Mouse (Mus musculus) embryonic facial prominence, embryonic 11.5 days (tissue): Measurements from ENCODE around the gene Cntnap4. TPM values are rescaled to one million over a fixed set of nuclear protein-coding genes. Genes with fewer than 3 reads are reported as not detected.

Experiments used
- ATAC-seq: fragments of 200-750 bp; cut with Nextera tagmentation; replicated peaks from 2 replicates; pipeline ENCODE4 v1.8.0; 2017; ENCODE audit warnings: low read depth; ENCODE audit not compliant: insufficient number of reproducible peaks, low FRiP score, low TSS enrichment
- DNase-seq: peaks from one replicate; pipeline ENCODE4 v3.0.0-alpha.2; 2015; ENCODE audit warnings: low spot score
- H3K27ac ChIP-seq: fragments of 300-500 bp; sonication (generic); replicated peaks from 2 replicates; pipeline ENCODE4 v1.5.1; 2014; ENCODE audit warnings: mild to moderate bottlenecking, low read depth, low read length, control low read depth
- H3K27me3 ChIP-seq: fragments of 300-500 bp; sonication (generic); 2 replicates; pipeline ENCODE4 v1.6.1; 2014; ENCODE audit warnings: mild to moderate bottlenecking, low read length, moderate library complexity, mixed read lengths; ENCODE audit not compliant: control insufficient read depth, insufficient read depth
- H3K36me3 ChIP-seq: fragments of 300-500 bp; sonication (generic); replicated peaks from 2 replicates; pipeline ENCODE4 v1.6.1; 2014; ENCODE audit warnings: low read depth, mild to moderate bottlenecking, low read length, moderate library complexity, mixed read lengths; ENCODE audit not compliant: control insufficient read depth, insufficient read depth
- H3K4me1 ChIP-seq: fragments of 300-500 bp; sonication (generic); 2 replicates; pipeline ENCODE4 v1.6.1; 2014; ENCODE audit warnings: low read length, mixed read lengths; ENCODE audit not compliant: control insufficient read depth, insufficient read depth
- H3K4me2 ChIP-seq: fragments of 300-500 bp; sonication (generic); 2 replicates; pipeline ENCODE4 v1.6.1; 2014; ENCODE audit warnings: low read depth, mild to moderate bottlenecking, control low read depth, low read length, moderate library complexity
- H3K4me3 ChIP-seq: fragments of 300-500 bp; sonication (generic); 2 replicates; pipeline ENCODE4 v1.5.1; 2014; ENCODE audit warnings: low read depth, low read length, control low read depth
- H3K9ac ChIP-seq: fragments of 300-500 bp; sonication (generic); replicated peaks from 2 replicates; pipeline ENCODE4 v1.6.1; 2014; ENCODE audit warnings: mild to moderate bottlenecking, control low read depth, low read length
- H3K9me3 ChIP-seq: fragments of 300-500 bp; sonication (generic); replicated peaks from 2 replicates; pipeline ENCODE4 v1.6.1; 2016; ENCODE audit warnings: mild to moderate bottlenecking, low read length, inconsistent platforms, mixed read lengths; ENCODE audit not compliant: control insufficient read depth
- WGBS: fragments of 180-500 bp; shearing (Covaris S2); extraction: QIAGEN DNeasy Blood & Tissue Kit; methylation state at CpG from one replicate; pipeline ENCODE4 v1.1.7; 2014; 5-methylcytosine and 5-hydroxymethylcytosine counted together
- polyA plus RNA-seq: library from polyadenylated mRNA; unstranded; fragments of >200 nt; fragmentation: Nextera tagmentation; extraction: Ambion mirVana; gene quantifications from 2 replicates; pipeline ENCODE4 v1.2.1, GENCODE M21; 2014

The Cntnap4 gene
- polyA plus RNA-seq = 0.29 and 0.55 TPM in 2 replicates

- peak within 1 kb of the TSS; percentile 30 for H3K4me3 ChIP-seq
- DNase-seq (peak; percentile 45), ATAC-seq (0 out of 2 replicates have a peak, but pooled peaks have one; percentile 18)
- H3K9ac ChIP-seq = peak within 1 kb of the TSS; percentile 32; the same call in 1 of the 2 replicates
- WGBS = 2% methylated on average over 18 of the region's 18 CpGs
- H3K27ac ChIP-seq = no peak within 1 kb of the TSS
- H3K4me2 ChIP-seq = peak within 1 kb of the TSS; percentile 51
- no peaks in the 10 kb centered on the region for H3K36me3 ChIP-seq
- no peaks in the 10 kb centered on the region for H3K9me3 ChIP-seq
- H3K27me3 ChIP-seq = peaks cover 2% of the 10 kb centered on the region; the same call in 1 of the 2 replicates
- no peaks in the 10 kb centered on the region for H3K4me1 ChIP-seq
Observed at GRCm38 (mm10) chr8:112569471-112570141, at the start of gene Cntnap4. Gene Cntnap4, plus strand, starts transcription at chr8:112570043.

- Histone ChIP-seq H3K27me3 (no peaks in the 10 kb centered on the region), H3K4me1 (no peaks in the 10 kb centered on the region), H3K9me3 (no peaks in the 10 kb centered on the region), H3K9ac (no peak overlapping the region), H3K27ac (no peak overlapping the region), H3K4me3 (no peak overlapping the region), H3K4me2 (no peak overlapping the region), H3K36me3 (no peaks in the 10 kb centered on the region)
- 56% methylated on average over 4 of the region's 4 CpGs for WGBS
- ATAC-seq (no peak), DNase-seq (no peak)
Observed at GRCm38 (mm10) chr8:112557376-112557775, 12.5 kb upstream of the Cntnap4 start.

- peaks cover 2% of the 10 kb centered on the region; the same call in 1 of the 2 replicates for H3K27me3 ChIP-seq
- no peak overlapping the region for H3K27ac ChIP-seq
- no peaks in the 10 kb centered on the region for H3K36me3 ChIP-seq
- no peak overlapping the region for H3K9ac ChIP-seq
- H3K4me2 ChIP-seq = no peak overlapping the region
- no peak overlapping the region for H3K4me3 ChIP-seq
- H3K4me1 ChIP-seq = no peaks in the 10 kb centered on the region
- no peaks in the 10 kb centered on the region for H3K9me3 ChIP-seq
- DNase-seq (no peak), ATAC-seq (no peak)
- 9% methylated on average over 6 of the region's 6 CpGs for WGBS
Observed at GRCm38 (mm10) chr8:112570541-112570940, 698 bp downstream of the Cntnap4 start.

GRCm38 (mm10) chr8:112571337-112571904 is 1.6 kb downstream of the Cntnap4 start:
- Histone ChIP-seq H3K4me2 (no peak overlapping the region), H3K9ac (no peak overlapping the region), H3K27ac (no peak overlapping the region), H3K9me3 (no peaks in the 10 kb centered on the region), H3K4me1 (no peaks in the 10 kb centered on the region), H3K4me3 (no peak overlapping the region), H3K27me3 (peaks cover 2% of the 10 kb centered on the region; the same call in 1 of the 2 replicates), H3K36me3 (no peaks in the 10 kb centered on the region)
- 14% methylated on average over 9 of the region's 9 CpGs for WGBS
- no peak for ATAC-seq
- DNase-seq = peak; percentile 72

GRCm38 (mm10) chr8:112581473-112581872 is 11.6 kb downstream of the Cntnap4 start:
- H3K27me3 ChIP-seq = no peaks in the 10 kb centered on the region
- H3K27ac ChIP-seq = no peak overlapping the region
- ATAC-seq = no peak
- no peaks in the 10 kb centered on the region for H3K4me1 ChIP-seq
- no peak overlapping the region for H3K4me2 ChIP-seq
- H3K9ac ChIP-seq = no peak overlapping the region
- no peak for DNase-seq
- WGBS = 65% methylated on average over 6 of the region's 6 CpGs
- no peaks in the 10 kb centered on the region for H3K36me3 ChIP-seq
- no peaks in the 10 kb centered on the region for H3K9me3 ChIP-seq
- no peak overlapping the region for H3K4me3 ChIP-seq

GRCm38 (mm10) chr8:112583440-112583839 is 13.6 kb downstream of the Cntnap4 start:
- Histone ChIP-seq H3K4me1 (no peaks in the 10 kb centered on the region), H3K27me3 (no peaks in the 10 kb centered on the region), H3K9ac (no peak overlapping the region), H3K4me2 (no peak overlapping the region), H3K36me3 (no peaks in the 10 kb centered on the region), H3K9me3 (no peaks in the 10 kb centered on the region), H3K4me3 (no peak overlapping the region), H3K27ac (no peak overlapping the region)
- no peak for DNase-seq
- 85% methylated on average over 2 of the region's 2 CpGs for WGBS
- ATAC-seq = no peak

- 69% methylated on average over 8 of the region's 8 CpGs for WGBS
- Histone ChIP-seq H3K4me1 (no peaks in the 10 kb centered on the region), H3K36me3 (no peaks in the 10 kb centered on the region), H3K4me3 (no peak overlapping the region), H3K4me2 (no peak overlapping the region), H3K27ac (no peak overlapping the region), H3K9ac (no peak overlapping the region), H3K9me3 (no peaks in the 10 kb centered on the region), H3K27me3 (no peaks in the 10 kb centered on the region)
- ATAC-seq (no peak), DNase-seq (peak; percentile 24)
Observed at GRCm38 (mm10) chr8:112588357-112589051, 18.7 kb downstream of the Cntnap4 start.

GRCm38 (mm10) chr8:112589052-112589389 is 19.2 kb downstream of the Cntnap4 start:
- WGBS = 71% methylated on average over 14 of the region's 14 CpGs
- no peak overlapping the region for H3K4me2 ChIP-seq

More at GRCm38 (mm10) chr8:112589052-112589389, 19.2 kb downstream of the Cntnap4 start:
- Histone ChIP-seq H3K9me3 (no peaks in the 10 kb centered on the region), H3K9ac (no peak overlapping the region), H3K36me3 (no peaks in the 10 kb centered on the region), H3K27me3 (no peaks in the 10 kb centered on the region), H3K4me3 (no peak overlapping the region), H3K27ac (no peak overlapping the region), H3K4me1 (no peaks in the 10 kb centered on the region)
- DNase-seq = no peak
- no peak for ATAC-seq
